Mouse (Mus musculus): ENCODE results near the gene Eef1akmt2.

The Eef1akmt2 gene

DNA sequence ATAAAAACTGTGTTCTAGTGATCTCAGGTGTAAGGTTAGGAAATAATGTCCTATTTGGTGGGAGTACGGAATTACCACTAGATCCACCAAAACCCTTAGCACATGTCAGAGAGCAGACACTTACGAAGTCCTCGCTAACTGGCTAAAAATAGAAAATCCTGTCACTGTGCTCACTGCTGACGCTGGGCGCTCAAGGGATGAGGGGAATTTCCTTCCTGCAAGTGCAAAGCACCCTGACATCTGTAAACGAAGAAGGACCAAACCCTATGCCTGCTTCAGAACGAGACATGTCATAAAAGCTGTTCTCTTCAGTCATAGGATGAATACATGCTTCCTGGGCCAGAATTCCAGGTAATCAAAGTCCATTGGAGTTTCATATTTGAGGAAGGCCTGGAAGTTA is 66.5 kb downstream of the Eef1akmt2 start:
- DNase-seq = no peak

DNA sequence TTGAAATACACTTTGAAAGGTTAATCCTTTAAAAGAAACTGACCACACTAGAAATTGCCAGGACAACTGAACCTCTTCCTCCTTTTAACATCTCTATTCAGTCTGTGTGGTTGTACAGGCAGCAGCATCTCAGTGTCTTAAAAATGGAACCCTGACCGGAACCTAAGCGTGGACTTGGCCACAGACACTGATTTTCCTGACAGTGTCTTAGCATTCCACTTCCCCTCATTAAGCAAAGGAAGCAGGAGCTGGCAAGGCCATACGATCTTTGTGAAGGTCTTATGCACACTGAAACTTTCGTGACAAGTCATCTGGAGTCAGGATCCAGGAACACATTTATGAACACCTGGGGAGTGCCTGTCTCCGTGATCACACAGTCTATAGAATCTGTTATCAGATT is 68.4 kb downstream of the Eef1akmt2 start:
- no peak for DNase-seq

DNA sequence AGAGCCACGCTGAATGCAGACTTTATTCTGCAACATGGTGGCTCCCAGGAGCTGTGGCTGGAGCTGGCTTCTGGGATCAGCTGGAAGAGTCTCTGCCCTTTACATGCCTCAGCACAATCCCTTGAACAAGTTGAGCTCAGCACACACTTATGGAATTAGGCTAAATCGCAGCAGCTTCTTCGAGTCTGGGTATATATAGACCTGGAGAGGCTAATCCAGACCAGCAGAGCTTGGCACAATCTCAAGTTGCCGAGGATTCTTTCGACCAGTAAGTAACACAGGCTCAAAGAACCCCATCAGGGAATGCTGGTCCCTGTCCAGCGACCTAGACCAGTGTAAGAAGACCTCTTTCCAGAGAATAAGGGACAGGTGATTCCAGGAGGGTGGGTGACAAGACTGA is 70.6 kb downstream of the Eef1akmt2 start:
- no peak for DNase-seq

DNA sequence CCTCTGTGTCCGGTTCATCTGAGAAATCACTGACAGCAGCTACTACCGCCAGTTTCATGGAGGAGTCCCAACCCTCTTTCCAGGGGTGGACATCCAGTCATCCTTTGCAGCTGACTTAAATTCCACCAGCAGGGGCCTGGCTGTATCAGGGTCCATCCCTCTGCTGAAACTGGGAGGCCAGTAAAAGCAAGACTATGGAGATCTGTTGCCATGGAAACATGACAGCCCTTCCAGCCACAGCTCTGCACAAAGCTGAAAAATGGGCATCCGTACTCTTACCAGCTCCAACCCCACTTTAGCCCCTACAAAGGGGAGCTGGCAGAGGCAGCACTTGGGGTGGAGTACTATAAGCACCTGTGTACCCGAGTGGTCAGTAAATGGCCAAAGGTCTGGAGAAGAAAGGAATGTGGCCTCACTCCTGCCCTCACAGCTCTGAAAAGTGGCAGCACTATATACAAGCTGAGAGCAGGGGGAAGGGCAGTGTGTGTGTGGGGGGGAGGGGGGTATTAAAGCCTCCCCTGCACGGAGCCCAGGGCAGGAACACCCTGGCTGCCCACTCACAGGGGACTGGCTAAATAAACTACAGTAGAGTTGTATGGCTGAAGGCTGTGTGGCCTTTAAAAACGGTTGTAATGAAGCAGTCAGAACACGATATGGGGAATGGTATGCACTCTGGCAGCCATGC is 71.2 kb downstream of the Eef1akmt2 start:
- DNase-seq = no peak

DNA sequence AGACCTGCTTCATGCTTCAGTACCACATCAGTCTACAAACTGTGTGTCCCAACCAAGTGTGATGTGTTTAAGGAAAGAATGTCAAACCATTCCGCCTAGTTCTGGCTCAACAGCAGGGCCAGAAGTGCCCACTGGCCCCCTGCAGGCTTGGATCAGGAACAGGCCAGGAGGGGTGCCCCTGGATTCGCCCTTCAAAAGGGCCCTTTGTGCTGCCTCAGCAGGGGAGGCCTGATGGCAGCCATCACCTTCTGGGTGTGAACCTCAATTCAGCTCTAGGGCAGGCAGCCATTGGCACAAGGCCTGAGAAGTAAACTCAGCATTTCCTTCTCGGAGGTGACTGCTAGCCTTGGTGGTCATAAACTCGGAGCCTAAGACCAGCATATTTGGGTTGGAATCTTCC is 71.9 kb downstream of the Eef1akmt2 start:
- no peak for DNase-seq

- no peak for DNase-seq
Observed at GRCm38 (mm10) chr7:132778630-132779029, 73.8 kb downstream of the Eef1akmt2 start.

DNA sequence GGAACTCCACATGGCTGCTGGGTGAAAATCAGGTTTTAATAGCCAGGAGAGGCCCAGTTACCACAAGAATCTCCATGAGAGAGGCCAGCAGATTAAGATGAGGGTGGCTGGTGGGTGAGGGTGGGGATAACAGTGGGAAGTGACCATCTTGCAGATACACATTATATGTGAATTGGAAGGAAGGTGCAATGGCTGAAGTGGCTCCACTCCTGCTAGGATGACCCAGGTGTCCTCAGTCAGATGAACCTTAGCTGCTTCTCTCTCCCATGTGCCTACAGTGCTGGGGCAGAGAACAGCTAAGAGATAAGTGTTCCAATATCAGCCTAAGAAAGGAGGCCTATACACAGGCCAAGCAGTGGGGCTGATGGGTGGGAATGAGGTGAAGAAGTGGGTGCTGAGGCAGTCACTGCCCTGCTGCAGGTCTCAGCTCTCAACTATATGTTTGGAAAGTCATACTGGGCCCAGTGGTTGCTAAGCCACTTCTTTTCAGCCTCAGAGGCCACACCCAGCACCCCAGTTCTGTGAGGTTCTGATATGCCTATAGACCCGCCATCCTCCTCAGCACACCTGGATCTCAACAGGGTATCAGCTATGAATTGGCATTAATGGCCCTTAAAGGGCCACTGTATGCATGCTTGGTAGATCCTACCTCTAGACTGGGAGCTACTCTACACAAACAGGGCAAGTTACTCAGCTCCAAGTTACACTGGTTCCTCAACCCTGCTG is 74.6 kb downstream of the Eef1akmt2 start:
- no peak for DNase-seq
